Mouse (Mus musculus) gonadal fat pad, adult 2 months (tissue): Measurements from ENCODE around the gene Glul. TPM values are rescaled to one million over a fixed set of nuclear protein-coding genes. Genes with fewer than 3 reads are reported as not detected.
"Not testable (repeated sequence)": the region's sequence is repeated elsewhere in the genome, so short reads cannot be mapped to it uniquely, and the experiment has no call there.

ENCODE experiments used
- DNase-seq: peaks from one replicate; pipeline ENCODE4 v3.0.0-alpha.2; 2012; ENCODE audit warnings: low read depth
- polyA plus RNA-seq: library from polyadenylated mRNA; depleted of rRNA; stranded (reverse); fragments of >200 nt; gene quantifications from 2 replicates; pipeline ENCODE4 v1.2.3, GENCODE M21; 2012; rRNA removed

Glul gene
- polyA plus RNA-seq = 1,893 and 2,796 TPM in 2 replicates

DNA sequence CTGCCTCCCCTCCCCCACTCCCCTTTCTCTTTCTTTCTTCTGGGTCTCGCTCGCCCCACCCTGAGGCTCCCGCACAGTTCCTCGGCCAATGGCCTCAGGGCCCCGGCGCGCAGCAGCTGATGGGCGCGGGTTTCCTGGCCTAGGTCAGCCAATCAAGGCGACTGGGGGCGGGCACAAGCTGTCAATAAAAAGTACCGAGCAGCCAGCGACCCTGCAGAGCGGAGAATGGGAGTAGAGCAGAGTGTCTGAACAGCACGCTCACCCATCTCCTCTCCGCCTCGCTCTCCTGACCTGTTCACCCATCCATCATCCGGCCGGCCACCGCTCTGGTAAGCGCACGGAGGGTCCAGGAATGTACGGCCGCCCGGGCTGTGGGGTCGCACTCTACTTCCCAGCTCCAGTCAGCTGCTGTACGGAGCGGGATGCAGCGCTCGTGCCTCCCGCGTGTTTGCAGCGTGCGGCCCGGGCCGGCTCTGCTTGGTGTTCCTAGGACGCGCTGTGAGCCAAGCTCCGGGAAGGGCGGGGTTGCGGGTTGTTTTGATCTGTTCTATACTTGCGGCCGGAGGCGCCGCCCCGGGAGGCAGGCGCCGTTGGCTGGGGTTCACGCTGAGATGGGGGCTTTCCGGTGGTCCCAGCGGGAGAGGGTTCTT, at the start of gene Glul, which contains the start of gene Teddm2:
Gene Glul, plus strand, starts transcription at position 214 of the 650 bp plus-strand sequence.
Gene Teddm2, minus strand, starts transcription at position 498 of the 650 bp plus-strand sequence.
- no peak for DNase-seq

DNA sequence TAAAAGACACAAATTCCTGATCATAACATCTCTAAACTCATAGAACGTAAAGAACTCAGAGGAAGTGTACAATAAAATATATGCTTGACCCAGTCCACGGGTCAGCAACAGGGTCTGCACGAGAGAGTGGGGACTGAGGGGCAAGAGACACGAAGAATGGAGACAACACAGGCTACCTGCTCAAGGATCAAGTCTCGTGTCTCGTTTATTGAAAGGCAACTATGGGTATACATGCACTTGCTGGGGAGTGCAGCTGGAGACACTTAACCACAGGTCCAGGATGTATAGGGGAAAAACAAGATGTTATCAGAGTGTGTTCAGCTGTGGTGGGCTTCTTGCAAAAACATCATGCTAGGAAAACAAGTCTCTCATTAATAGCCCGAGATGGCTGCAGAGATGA, 47.0 kb upstream of the Glul start:
- DNase-seq = not testable (repeated sequence)

DNA sequence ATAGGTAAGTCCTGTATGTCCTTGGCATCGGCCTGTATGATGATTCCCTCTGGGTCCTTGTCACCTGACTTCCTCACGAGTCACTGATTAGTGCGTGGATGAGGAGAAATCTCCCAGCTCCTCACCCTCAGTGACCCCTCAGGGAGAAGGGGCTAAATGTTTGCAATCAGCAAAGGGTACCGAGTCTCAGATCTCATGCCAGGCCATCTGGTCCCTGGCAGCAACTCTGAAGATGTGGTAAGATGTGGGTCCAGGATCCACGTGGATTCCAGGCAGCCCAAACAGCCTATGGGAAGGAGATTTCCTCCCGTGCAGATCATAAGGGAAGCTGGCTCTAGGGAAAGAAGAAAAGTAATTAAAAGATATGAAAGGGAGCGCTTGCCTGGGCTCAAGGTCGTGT, 43.8 kb upstream of the Glul start:
- no peak for DNase-seq

DNA sequence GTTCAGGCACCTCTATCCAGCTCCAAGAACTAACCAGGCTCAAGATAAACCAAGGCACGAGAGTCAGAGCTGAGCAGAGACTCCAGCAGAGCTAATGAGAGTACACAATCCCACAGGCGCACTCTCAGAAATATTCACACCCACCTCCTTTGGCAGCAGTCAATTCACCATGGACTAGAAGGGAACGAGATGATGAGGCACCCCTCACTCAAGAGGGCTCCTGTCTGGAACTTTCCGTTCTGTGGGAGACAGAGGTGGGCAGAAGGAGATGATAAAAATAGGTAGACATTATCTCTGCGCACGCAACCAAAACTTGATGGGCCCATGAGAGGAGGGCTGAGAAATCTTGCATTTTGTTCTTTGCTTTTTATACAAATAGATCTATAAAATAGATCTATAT, 25.7 kb upstream of the Glul start, which contains the start of gene Teddm1b:
Gene Teddm1b, plus strand, starts transcription at position 301 of the 400 bp plus-strand sequence.
- DNase-seq = no peak

DNA sequence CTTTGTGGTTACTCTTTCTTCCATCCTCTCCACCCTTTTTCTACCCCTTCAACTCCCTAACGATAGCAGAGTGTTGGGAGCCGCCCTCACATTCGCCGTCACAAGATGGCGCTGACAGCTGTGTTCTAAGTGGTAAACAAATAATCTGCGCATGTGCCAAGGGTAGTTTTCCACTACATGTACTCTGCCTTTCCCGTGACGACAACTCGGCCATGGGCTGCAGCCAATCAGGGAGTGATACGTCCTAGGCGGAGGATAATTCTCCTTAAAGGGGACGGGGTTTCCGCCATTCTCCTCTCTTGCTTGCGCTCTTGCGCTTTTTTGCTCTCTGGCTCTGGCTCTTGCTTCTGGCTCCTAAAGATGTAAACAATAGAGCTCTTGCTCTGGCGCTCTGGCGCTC, 19.4 kb upstream of the Glul start:
- not testable (repeated sequence) for DNase-seq

DNA sequence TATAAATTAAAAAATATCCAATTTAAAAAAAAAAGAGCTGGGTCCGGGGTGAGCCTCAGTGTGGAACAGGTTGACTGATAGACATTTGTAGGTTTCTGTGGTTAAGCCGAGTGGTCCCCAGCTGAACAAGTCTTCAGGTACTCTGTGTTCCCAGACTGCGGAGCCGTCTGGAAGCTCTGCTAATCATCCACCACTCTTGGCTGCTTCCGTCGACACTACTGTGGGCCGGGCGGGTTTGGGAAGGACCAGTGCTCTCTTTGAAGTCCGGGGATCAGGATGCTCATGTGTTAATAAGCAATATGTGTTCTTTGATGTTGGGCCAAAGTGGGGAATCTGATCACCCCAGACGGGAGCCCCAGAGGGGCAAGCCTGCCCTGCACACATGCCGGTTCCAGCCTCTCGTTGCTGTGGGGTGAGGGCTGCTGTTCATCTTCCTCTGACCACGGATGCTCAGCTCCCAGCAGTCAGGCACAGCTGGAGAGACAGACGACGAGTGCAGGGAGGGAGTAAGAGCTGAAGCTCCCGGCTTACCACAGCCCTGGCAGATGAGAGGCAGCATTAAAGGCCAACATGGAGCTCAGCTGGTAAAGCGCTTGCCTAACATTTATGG, 13.6 kb upstream of the Glul start:
- no peak for DNase-seq

DNA sequence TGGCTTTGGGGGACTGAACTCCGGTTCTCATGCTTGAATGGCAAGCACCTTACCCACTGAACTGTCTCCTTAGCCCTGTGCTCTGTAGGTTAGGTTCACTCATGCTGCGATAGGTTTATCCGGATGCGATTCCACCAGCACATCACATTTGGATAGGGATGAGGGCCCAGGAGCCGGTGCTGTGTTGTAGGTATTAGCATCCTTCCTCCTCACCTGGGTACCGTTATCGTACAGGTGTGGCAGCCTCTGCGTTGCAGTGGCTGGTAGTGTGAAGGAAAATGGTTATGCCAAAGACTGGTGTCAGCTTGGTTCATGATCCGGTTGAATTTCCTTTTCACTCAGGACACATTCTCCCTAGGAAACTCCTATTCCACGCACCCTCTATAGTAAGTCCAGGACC, 9.6 kb upstream of the Glul start:
- no peak for DNase-seq

DNA sequence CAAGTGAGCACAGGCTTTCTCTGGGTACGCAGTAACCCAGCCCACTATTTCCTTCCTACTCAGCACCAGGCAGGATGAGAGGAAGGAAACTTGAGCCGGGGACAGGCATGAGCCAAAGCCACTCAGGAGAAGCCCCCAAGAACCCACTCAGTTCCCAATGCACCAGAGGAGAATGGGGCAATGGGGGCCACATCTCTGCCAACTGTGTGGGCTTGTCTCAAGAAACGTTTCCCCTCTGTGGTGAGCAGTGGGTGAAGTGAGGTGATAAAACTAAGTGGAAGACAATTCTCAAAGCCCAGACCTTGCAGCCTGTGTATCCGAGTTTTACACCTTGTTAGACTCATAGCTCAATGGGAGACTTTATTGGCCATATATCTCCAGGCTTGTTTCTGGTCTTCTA, 8.3 kb upstream of the Glul start, which contains the start of gene Teddm1a:
Gene Teddm1a, plus strand, starts transcription at position 301 of the 400 bp plus-strand sequence.
- DNase-seq = no peak

DNA sequence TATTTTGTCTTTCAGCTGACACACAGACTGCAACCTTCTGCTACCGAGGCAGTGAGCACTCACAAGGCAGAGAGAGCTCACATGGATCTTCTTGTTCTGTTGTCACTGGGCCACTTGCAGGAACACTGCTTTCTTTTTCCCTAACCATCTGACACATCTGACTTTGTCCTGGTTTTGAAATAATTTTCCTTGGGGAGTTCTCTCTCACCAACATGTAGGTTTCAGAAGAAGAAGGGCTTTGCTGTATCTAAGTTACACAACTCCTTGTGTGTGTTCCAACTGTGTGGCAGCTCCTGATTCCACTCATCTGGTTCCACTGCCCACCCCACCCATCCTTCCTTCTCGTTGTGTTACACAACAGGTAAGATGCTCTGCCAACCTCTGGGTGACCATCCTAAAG, 6.0 kb upstream of the Glul start:
- DNase-seq = no peak

DNA sequence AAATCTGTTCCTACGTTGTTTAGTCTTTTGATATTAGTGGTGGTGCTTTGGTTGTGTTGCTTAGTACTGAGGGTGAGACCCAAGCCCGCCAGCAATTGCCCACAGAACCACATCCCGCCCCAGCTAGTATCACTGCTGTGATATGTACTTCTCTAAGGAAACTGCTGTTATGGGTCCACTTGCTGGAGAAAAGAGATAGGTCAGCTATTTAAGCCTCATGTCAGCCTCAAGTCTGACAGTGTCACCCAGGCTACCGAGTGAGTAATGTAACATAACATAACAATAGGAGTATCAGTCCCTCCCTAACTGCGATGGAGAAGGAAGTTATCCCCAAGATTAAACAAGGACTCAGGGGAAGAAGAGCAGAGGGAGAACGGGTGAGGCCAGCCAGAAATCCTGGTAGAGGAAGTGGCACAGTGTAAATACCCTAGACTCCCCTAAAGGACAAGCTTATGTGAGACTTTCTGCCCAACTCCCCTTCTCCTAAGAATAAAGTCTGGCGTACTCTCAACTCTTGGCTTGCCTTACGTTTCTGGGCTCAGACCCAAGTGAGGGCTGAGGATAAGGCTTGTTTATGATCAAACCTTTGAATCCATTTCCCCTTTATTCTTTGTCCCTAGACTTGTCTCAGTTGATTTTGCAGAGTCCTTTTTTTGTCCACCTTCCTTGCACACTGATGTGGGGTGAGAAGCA, 5.4 kb upstream of the Glul start:
- DNase-seq = no peak

DNA sequence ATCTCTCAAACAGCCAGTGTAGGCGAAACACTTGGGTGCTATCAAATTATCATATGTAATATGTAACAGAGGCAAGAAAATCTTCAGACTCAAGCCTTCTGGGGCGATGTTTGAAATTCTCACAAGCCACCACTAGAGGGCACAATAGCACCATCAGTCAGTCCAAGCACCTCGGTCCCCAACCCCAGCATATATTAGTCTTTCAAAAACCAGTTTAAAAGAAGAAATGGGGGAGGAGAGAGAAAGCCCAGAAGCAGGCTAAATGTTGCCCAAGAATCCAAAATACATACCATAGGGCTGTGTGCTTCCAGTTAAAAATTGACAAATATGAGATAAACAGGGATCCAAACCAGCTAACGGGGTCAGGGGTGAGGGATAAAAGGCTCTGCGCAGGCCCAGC, 4.8 kb upstream of the Glul start:
- no peak for DNase-seq

DNA sequence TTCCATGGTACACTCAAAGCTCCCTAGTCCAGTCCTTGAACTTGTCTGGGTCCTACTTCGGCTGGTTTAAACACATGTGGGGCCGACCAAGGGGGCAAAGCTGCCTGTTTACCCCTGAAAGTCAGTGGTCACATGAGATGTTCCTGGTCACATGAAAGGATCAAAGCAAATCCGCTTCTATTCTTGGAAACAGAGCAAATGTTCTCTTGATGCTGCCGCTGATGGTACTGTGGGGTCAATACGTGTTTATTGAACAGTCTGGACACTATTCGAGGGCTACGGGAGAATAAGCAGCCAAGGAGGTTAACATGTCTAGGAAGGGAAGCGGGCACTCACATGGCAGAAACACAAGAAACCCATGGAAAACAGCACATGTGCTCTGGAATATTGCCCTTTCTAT, 2.5 kb upstream of the Glul start:
- DNase-seq = no peak

DNA sequence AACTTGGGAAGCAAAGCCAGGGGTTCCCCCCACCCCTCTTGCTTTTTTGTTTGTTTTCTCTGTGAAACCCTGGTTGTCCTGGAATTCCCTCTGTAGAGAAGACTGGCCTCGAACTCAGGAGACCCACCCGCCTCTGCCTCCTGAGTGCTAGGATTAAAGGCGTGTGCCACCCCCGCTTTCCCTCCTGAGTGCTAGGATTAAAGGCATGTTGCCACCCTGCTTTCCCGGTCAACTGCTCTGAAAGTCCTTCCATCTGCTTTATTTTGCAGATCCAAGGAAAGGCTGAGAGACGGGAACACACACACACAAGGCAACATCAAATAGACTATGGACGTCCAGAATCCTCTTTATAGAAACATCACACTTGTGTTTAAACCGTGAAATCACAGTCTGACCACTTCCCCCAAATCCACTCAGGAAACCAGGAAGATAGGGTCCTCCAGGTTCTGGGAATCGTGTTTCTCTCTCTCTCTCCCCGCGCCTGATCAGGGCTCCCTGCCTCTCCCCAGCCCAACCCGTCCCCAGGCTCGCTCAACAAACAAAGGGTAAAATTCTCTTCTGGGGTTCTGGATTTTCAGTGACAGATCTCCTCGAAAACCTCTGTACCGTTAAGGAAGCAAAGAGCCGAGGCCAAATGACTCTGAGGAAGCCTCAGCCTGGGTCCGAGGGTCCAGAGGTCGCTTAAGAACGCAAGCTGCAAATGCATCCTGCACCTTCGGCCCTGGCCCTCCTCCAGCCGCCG, 584 bp upstream of the Glul start:
- DNase-seq = no peak

DNA sequence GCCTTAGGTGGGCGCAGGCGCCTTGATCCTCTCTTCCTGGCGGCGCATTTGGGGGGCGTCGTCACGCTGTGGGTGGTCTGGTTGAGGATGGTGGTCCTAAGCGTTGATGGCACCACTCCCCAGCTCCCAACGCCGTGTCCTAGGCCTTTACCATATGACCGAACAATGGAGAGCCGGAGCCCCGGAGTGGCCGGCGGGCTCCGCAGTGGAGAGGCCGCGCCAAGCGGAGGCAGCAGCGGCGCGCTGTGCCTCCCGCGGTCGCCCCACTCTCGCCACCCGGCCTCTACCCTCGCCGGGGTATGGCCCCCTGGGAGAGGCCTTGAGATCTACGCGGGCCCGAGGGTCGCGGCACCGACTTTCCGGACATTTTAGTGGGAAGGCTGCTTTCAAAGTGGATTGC, 637 bp downstream of the Glul start:
- DNase-seq = no peak

DNA sequence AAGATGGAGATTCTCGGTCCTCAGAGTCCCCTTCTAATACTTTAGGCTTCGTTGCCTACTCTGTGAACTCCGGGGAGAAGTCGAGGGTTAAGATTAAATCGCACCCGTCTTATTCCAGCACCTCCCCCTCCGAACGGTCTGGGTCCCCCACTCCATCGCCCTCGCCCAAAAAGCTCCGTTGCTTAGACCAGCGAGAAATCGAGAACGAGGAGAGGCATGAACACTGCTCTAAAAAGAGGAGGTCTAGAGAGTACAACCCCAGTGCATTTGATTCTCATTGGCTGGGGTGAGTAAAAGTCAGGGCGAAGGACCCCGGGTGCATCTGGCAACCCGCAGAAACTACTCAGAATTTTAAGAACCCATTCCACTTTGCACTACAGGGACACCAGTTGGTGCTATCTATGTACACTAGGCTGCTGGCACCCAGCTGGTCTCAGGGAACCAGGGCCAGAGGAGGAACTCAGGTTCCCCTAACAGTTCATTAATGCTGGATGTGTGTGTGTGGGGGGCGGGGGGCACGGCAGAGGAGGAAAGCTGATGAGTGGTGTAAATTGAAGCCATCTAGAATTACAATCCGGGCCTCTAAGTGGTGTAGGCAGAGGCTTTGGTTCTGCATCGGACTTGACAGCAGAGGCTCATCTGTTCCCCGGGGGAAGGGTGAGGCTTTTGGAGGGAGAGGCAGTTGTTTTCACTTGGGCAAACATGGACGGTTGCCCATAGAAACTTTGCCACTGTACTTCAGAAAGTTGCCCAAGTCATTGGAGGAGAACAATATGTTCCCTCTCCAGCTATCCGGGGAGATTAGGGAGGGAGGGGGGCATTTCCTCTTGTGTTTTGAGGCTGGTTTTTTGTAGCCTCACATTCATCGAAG, 1.4 kb downstream of the Glul start:
- peak; percentile 79 for DNase-seq

DNA sequence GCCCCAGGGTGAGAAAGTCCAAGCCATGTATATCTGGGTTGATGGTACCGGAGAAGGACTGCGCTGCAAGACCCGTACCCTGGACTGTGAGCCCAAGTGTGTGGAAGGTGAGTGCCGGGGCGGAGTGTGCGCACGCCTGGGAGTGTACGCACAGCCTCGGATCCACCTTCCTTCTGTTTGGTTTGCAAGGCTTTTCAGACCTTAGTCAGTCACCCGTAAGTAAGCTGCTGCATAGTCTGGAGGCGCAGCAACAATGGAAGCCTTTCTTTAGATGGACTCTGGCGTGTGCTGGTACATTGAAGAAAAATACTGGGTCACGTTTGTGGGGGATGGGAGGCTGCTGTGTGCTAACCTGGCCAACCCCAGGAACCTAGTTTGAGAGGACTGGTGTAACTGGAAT, 3.3 kb downstream of the Glul start:
- DNase-seq = no peak

DNA sequence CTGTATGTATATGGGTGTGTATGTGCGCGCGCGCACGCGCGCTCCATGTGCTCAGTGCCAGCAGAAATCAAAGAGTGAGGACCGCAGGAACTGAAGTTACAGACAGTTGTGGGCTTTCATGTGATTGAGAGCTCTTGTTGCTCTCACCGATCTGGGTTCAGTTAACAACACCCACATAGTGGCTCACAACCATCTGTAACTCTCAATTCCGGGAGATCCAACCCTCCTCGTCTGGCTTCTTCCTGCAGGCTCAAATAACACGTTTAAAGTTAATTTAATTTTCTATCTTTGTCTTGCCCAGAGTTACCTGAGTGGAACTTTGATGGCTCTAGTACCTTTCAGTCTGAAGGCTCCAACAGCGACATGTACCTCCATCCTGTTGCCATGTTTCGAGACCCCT, 4.5 kb downstream of the Glul start:
- no peak for DNase-seq

DNA sequence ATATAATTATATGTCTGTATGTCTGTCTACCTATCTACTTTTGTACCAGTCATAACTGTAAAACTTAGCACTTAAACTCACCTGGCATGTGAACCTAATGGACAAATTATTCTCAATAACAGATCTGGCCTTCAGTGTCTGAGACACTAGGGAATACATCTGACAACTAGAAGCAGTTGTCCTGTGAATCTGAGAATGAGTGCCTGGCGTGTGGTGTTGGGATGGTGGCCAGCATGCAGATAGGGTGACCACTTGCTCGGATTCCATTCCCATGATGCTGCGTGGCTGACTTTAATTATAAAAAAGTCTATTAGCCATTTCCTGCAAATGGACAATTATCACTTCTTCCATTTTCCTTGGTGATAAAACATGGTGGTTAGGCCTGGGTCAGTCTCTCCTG, 6.1 kb downstream of the Glul start:
- DNase-seq = no peak

DNA sequence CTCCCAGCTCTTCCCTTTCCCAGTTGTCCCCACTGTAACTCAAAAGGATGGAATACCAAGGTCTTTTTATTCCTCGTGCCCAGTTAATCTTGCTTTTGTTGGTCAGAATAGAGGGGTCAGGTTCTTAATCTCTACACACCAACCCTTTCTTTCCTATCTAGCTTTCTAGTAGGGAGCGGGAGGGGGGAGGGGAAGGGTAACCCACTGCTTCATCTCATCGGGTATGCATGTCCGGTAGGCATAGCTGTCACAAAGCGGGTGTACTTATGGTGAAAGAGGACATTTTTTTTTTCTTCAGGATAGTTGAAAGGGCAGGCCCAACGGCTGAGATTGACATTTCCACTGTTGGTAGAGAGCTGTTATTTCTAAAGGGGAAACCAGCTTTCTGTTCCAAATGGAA, 8.5 kb downstream of the Glul start:
- no peak for DNase-seq

DNA sequence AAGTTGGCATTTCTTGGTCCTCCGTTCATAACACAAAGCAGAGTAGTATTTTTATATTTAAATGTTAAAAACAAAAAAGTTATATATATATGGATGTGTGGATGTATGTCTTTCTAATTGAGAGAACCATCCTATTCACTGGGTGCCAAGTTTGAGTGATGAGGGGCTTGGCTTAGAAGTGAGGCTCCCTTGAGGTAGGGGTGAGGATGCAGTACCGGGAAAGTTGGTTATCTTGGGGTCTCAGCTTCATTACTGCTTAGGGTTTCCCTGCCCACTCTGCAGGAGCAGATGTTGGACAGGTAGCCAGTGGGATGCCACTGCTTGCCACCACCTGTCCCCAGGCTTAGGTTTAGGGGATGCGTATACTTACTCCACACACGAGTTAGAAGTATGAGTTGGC, 9.0 kb downstream of the Glul start:
- DNase-seq = no peak

DNA sequence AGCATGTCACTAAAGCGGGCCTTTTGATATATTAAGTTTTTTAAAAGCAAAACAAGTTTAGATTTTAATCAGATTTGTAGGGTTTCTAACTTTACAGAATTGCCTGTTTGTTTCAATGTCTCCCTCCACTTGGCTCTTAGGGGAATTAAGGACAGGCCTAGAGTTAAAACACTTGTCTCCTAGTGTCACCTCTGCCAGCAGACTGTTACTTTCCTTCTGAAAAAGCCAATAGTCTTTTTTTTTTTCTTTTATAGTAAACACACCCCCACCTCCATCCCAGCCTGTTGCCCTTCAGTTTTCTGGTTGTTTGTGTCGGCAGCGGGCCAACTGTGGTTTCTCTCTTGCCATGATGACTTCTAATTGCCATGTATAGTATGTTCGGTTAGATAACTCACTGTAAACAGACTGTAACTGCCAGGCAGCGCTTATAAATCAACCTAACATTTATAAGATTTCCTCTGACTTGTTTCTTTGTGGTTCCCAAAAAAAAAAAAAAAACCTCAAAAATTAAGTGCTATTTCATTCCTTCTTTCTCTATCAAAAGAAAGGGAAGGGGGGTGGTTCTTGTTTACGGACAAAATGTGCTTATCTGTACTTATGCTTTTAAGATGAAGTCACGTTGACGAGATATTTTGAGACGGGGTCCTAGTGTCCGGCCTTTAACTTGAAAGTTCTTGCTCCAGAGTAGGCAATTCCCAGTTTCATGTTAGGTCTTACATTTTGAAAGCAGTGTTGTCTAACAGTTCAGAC, 9.6 kb downstream of the Glul start:
- DNase-seq = no peak
